Mouse (Mus musculus): ENCODE measurements around the gene Pbrm1.

Pbrm1 gene

DNA sequence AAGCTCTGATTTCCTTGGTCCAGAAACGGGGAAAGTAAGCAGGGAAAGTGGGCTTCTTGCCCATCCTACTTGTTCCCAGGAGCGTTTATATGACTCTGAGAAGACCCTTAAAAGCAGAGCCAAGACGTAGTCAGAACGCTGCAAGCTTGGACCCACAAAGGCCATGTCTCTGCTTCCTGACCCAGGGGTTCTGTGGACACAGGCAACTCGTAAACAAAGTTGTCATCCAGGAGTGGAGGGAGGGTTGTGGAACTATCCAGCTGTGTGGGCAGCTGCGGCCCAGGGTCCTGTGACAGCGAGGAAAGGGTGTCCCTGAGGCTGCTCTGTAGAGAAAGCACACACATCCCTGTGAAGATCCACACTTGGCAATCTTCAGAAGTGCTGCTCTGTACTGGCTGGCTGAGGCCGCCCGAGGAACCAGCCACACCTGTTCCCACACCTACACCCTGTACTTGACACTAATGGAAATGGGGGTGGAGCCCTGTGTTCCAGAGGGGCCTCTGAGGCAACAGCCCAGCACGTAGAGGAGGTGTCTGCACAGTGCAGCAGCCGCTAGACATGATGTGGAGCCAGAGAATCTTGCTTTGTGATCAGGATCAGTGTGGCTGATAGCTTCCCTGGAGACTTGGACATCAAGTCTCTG is 114.2 kb downstream of the Pbrm1 start:
- DNase-seq (ENCODE audit: low read depth), result no peak

- DNase-seq (ENCODE audit: low read depth), result no peak
These were observed 115.4 kb downstream of the Pbrm1 start for GRCm38 (mm10) chr14:31134015-31135000.

- DNase-seq (ENCODE audit: low read depth), result no peak
These were observed 116.8 kb downstream of the Pbrm1 start for GRCm38 (mm10) chr14:31135495-31136410.

- no peak for DNase-seq (ENCODE audit: low read depth)
These were observed 117.7 kb downstream of the Pbrm1 start for GRCm38 (mm10) chr14:31136411-31137280.

- DNase-seq (ENCODE audit: low read depth), result no peak
These were observed 118.3 kb downstream of the Pbrm1 start for GRCm38 (mm10) chr14:31137281-31137595.

DNA sequence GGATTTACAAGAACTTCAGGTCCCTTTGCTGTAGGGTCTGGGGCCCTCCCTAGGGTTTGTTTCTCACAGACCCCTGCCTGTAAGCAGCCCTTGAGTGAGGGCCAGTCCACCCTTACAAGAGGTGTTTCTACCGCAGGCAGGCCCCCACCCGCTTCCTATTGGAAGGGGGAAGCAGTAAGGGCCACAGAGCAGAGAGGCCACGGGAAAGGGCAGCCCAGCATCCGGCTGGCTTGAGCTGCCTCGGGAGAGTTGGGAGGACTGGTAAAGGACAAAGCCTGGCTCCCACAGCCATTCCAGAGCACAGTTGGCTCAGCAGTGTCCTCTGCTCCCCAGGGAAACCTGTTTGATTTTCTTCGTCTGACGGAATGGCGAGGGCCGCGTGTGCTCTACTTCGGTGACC is 118.9 kb downstream of the Pbrm1 start:
- no peak for DNase-seq (ENCODE audit: low read depth)

GRCm38 (mm10) chr14:31138219-31138896 is 119.4 kb downstream of the Pbrm1 start:
- no peak for DNase-seq (ENCODE audit: low read depth)

GRCm38 (mm10) chr14:31138897-31139429 is 120.0 kb downstream of the Pbrm1 start:
- no peak for DNase-seq (ENCODE audit: low read depth)

- DNase-seq (ENCODE audit: low read depth), result no peak
These were observed 120.7 kb downstream of the Pbrm1 start for GRCm38 (mm10) chr14:31139666-31140065.

GRCm38 (mm10) chr14:31140141-31140540 is 121.2 kb downstream of the Pbrm1 start:
- DNase-seq (ENCODE audit: low read depth), result no peak

DNA sequence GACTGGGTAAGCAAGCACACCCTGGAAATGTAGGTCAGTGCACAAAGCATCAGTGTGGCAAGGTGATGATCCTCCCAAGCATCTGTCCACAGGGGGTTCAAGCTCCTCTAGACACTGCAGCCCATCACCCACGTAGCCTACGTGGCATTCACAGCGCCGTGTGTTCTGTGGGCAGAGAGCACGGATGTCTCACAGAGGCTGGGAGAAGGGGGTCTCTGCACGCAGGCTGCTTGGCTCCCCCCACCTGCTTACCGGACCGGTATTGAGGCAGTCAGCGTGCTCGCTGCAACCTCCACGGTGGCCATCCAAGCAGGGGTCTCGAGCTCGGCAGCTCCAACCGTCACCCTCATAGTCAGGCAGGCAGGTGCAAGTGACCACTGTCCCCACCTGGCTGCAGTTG is 122.1 kb downstream of the Pbrm1 start:
- no peak for DNase-seq (ENCODE audit: low read depth)

DNA sequence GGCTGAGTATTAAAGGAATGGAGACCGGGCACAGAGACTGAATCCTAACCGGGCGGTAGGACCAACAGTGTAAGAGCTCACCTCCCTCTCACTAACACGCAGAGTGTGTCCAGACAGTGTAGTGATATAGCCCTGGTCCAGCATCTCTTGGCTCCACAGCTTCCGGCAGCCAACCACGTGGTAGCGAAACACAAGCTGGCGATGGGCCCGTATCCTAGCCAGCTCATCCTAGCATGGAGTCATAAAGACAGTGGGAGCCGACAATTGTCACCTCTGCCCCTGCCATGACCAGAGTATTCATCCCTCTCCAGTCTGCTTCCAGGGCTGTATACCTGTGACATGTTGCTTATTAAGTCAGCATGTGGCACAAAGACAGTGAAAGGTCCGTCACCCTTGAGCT is 126.8 kb downstream of the Pbrm1 start:
- DNase-seq (ENCODE audit: low read depth), result no peak

DNA sequence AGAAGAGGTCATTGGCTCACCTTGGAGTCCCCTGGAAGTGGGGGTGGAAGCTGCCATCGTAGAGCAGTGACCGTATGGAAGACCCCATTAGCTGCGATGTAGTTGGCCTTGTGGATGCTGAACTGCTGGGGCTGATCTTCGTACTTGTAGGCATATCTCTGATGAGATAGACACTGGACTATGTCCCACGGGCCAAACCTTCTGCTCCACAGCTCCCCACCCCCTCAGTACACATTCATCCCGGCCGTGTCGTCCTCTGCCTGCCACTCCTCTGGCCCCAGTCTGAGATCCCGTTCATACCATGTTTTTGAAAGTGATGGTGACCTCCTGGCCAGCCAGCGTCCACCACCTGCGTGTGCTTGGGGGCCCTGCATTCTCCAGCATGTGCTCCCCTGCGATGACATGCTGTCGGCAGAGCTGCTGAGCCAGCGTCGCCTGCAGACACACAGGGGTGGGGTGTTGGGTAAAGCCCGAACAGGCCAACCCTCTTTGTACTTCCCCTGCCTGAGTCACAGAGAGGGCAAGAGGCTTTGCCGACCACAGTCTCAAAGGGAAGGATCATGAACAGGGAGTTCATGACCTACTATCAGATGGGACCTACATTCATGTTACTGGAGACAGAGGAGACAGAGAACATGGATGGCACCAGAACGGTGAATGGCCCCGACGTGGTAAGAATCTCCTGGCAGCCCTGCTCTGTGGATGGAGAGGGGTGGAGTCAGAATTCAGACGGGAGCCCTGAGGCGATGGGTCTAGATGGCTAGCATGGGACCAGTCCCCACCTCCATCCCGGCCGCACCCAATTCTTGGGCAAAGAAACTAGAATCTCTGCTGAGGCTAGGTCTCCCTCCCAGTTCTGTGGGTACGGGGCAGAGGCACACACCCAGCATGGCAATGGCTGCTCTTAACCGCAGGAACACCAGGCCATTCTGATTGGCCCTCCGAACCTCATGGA is 141.5 kb downstream of the Pbrm1 start:
- peak; percentile 37 for DNase-seq (ENCODE audit: low read depth)

- DNase-seq (ENCODE audit: low read depth), result no peak
These were observed 142.3 kb downstream of the Pbrm1 start for GRCm38 (mm10) chr14:31161191-31161590.

- no peak for DNase-seq (ENCODE audit: low read depth)
These were observed 142.7 kb downstream of the Pbrm1 start for GRCm38 (mm10) chr14:31161638-31162037.

- DNase-seq (ENCODE audit: low read depth), result no peak
These were observed 145.1 kb downstream of the Pbrm1 start for GRCm38 (mm10) chr14:31164067-31164466.

GRCm38 (mm10) chr14:31165010-31165409 is 146.1 kb downstream of the Pbrm1 start:
- DNase-seq (ENCODE audit: low read depth), result no peak

DNA sequence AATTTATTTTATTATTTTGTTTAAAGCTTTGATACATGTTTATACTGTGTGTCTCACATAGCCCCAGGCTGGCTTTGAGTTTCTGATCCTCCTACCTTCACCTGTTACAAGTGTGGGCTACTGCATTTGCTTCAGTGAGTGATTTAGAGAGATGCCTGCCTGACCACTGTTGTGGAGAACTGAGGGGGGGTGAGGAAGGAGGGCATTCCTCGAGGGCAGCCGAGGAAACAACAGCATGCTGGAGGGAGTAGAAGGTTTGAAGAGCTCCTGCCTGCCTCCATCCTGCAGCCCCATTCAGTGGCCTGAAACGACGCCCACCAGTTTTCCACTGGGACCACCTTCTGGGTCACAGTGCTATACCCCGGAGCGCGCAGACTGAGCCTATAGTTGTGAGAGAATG is 146.5 kb downstream of the Pbrm1 start:
- DNase-seq (ENCODE audit: low read depth), result no peak

GRCm38 (mm10) chr14:31165991-31166630 is 147.2 kb downstream of the Pbrm1 start:
- DNase-seq (ENCODE audit: low read depth), result peak; percentile 49
